Mouse (Mus musculus) ES-E14 (cell line): ENCODE measurements at regions not wholly inside any gene's neighbourhood (a gene's known extent, or its start where the extent isn't known, plus 50 kb on each side); places are given as distances from the start of the nearest gene placed in this dataset.

Experiments used
- CHD2 ChIP-seq: IDR thresholded peaks from 2 replicates; pipeline ENCODE4 v1.6.1; 2014; ENCODE audit warnings: mild to moderate bottlenecking, low read depth, low read length, inconsistent platforms
- HCFC1 ChIP-seq: IDR thresholded peaks from 2 replicates; pipeline ENCODE4 v1.6.1; 2012; ENCODE audit warnings: low read length, inconsistent platforms, borderline replicate concordance; ENCODE audit not compliant: insufficient read depth
- MAFK ChIP-seq: IDR thresholded peaks from 2 replicates; pipeline ENCODE4 v1.6.1; 2014; ENCODE audit warnings: mild to moderate bottlenecking, low read depth, low read length, inconsistent platforms; ENCODE audit not compliant: insufficient read depth
- ZC3H11A ChIP-seq: IDR thresholded peaks from 2 replicates; pipeline ENCODE4 v1.6.1; 2012; ENCODE audit warnings: low read depth, mild to moderate bottlenecking, inconsistent platforms, low read length, borderline replicate concordance
- ZNF384 ChIP-seq: IDR thresholded peaks from 2 replicates; pipeline ENCODE4 v1.6.1; 2012; ENCODE audit warnings: low read depth, low read length, inconsistent platforms

DNA sequence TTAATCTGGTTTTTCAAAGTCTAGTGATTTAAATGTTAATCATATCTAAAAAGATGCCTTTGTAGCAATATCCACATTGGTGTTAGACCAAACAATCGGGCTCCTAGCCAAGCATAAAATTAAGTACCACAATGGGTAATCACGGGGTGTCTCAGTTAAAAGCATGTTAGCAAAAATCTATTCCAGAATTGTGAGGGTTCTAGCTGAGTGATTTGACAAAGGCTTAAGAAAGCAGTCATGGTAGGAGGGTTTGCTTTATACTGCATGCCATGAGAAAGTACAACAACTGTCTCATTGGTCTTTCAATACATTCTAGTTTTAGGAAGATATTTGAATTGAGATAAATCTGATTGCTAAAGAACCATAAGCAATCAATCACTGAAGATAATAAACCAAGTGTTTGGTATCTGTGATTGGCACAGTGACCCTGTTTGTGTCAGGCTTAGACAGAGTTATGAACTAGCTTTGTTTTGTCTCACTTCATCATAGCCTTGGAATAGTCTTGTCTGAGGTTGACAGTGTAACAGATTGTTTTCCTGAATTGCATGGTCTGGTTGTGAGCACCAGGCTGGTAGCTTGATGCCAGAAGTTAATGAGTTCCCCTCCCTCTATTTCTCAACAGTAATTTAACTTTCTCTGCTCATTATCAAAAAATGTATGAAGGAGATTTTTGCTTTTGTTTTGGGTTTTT lies 186.9 kb upstream of the Sema3a start:
- TF ChIP-seq ZC3H11A: no peak
- no peak for TF ChIP-seq MAFK
- no peak for TF ChIP-seq ZNF384
- no peak for TF ChIP-seq CHD2
- TF ChIP-seq HCFC1: no peak
